Mouse (Mus musculus): Measurements from ENCODE around the gene Dapp1. TPM values are rescaled to one million over a fixed set of nuclear protein-coding genes. Genes with fewer than 3 reads are reported as not detected.
A peak's percentile ranks its signal among the peaks of the same experiment; 100 is the strongest.

The Dapp1 gene
- total and polyA plus RNA-seq, 3 experiments = 53.5 to 63.6 (median 62.8) TPM

DNA sequence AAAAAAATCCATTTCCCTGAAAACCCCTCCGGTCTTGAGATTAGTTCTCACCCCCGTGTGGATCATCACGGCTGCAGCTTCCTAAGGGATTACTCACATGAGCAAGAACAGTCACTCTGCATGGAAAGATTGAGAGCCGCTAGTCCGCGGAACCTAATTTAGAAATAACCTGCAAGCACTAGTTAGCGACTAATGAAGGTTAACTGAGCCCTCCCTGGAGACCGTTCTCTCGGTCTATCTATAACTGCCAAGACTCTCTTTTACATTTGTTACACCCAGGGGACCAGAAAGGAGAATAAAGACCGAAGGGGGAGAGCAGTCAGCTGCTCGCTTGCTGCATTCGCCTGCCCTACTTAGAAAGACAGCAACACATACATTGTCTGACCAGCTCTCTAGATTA, 35.5 kb upstream of the Dapp1 start (continued):
- peak; percentile 88 for TF ChIP-seq MYC (IDR thresholded peaks at IDR 0.05; ENCODE audit: low read depth, low read length)
- no peak for TF ChIP-seq CTCF (conservative IDR thresholded peaks at IDR 0.05 in 1 of 2, IDR thresholded peaks at IDR 0.05 in 1 of 2; ENCODE audit: low read depth in 2 of 2, low read length in 2 of 2)
- peak; percentile 95 for TF ChIP-seq EP300 (IDR thresholded peaks at IDR 0.05; ENCODE audit: low read length)
- no peak for TF ChIP-seq MAX (IDR thresholded peaks at IDR 0.05; ENCODE audit: low read length)
- peak; percentile 1; the same call in 1 of the 2 replicates for TF ChIP-seq USF1 (IDR thresholded peaks at IDR 0.05; ENCODE audit: low read depth, low read length)
- TF ChIP-seq ZC3H11A (IDR thresholded peaks at IDR 0.05; ENCODE audit: low read depth, low read length) = 0 out of 2 replicates have a peak, but pooled peaks have one; percentile 5
- TF ChIP-seq MAFK (IDR thresholded peaks at IDR 0.05; ENCODE audit: insufficient replicate concordance, low read length) = peak; percentile 82
- TF ChIP-seq KAT2A (IDR thresholded peaks at IDR 0.05; ENCODE audit: insufficient replicate concordance, low read length) = peak; percentile 84
- no peak; the same call in 1 of the 2 replicates for TF ChIP-seq ZNF384 (IDR thresholded peaks at IDR 0.05; ENCODE audit: low read depth, low read length)
- no peak for TF ChIP-seq GABPA (IDR thresholded peaks at IDR 0.05; ENCODE audit: insufficient replicate concordance, low read depth, low read length)
- TF ChIP-seq HCFC1 (IDR thresholded peaks at IDR 0.05; ENCODE audit: low read depth, low read length) = peak; percentile 54
- TF ChIP-seq JUND (conservative IDR thresholded peaks at IDR 0.05; ENCODE audit: low read depth, low read length) = peak; percentile 87
- peak; percentile 98 for TF ChIP-seq ETS1 (conservative IDR thresholded peaks at IDR 0.05; ENCODE audit: low read depth, low read length)
- TF ChIP-seq TCF12 (IDR thresholded peaks at IDR 0.05; ENCODE audit: low read depth, low read length) = peak; percentile 89

DNA sequence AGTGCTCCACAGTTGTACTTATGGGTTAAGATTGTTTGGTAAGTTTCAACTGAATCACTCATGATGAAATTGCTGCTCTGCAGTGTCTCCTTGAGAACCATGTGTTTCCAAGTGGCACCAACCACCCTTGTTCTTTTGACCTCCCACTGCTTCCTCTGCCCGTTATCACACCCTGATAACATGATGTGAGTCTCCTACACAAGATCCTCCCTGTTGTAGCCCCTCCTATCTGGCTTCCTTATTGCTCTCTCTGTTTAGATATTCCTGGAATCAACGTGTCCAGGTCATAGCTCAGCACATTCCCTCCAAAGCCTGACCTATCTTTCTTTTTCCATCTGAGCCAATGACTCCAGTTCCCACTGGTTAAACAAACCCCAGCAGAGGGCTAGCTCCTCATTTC, 33.4 kb upstream of the Dapp1 start:
- TF ChIP-seq TBP (conservative IDR thresholded peaks at IDR 0.05; ENCODE audit: low read depth, low read length) (no peak), MXI1 (IDR thresholded peaks at IDR 0.05; ENCODE audit: low read depth, low read length) (no peak), RAD21 (IDR thresholded peaks at IDR 0.05; ENCODE audit: low read depth, low read length) (no peak), JUND (conservative IDR thresholded peaks at IDR 0.05; ENCODE audit: low read depth, low read length) (no peak), NELFE (IDR thresholded peaks at IDR 0.05; ENCODE audit: low read depth, low read length) (no peak), SMC3 (IDR thresholded peaks at IDR 0.05; ENCODE audit: low read depth, low read length) (no peak), BHLHE40 (IDR thresholded peaks at IDR 0.05; ENCODE audit: low read depth, low read length) (no peak), GABPA (IDR thresholded peaks at IDR 0.05; ENCODE audit: insufficient replicate concordance, low read depth, low read length) (no peak), CHD2 (IDR thresholded peaks at IDR 0.05; ENCODE audit: low read length) (no peak), POLR2A (IDR thresholded peaks at IDR 0.05; ENCODE audit: low read depth, low read length) (no peak), E2F4 (IDR thresholded peaks at IDR 0.05; ENCODE audit: insufficient replicate concordance, low read depth, low read length) (no peak), POLR2AphosphoS2 (IDR thresholded peaks at IDR 0.05; ENCODE audit: low read depth, low read length) (no peak), ELF1 (IDR thresholded peaks at IDR 0.05; ENCODE audit: low read depth, low read length) (no peak), USF2 (conservative IDR thresholded peaks at IDR 0.05; ENCODE audit: low read depth, low read length) (no peak), USF1 (IDR thresholded peaks at IDR 0.05; ENCODE audit: low read depth, low read length) (no peak), TCF12 (IDR thresholded peaks at IDR 0.05; ENCODE audit: low read depth, low read length) (no peak), RCOR1 (conservative IDR thresholded peaks at IDR 0.05; ENCODE audit: low read depth, low read length) (no peak), KAT2A (IDR thresholded peaks at IDR 0.05; ENCODE audit: insufficient replicate concordance, low read length) (no peak)
- Histone ChIP-seq H3K9ac (ENCODE audit: insufficient read depth, low read depth) (no peak overlapping the region), H3K4me3 (replicated peaks in 1 of 3; ENCODE audit: low read depth in 2 of 3, low read length in 2 of 3, poor library complexity in 1 of 3) (no peak overlapping the region), H3K27ac (ENCODE audit: insufficient read depth, low read depth) (no peak overlapping the region), H3K4me2 (ENCODE audit: insufficient read depth, low read depth, poor library complexity, severe bottlenecking) (no peak overlapping the region), H3K4me1 (ENCODE audit: control insufficient read depth in 1 of 2, insufficient read depth in 2 of 2) (peaks cover 12 to 34% of the 10 kb centered on the region in 2 experiments), H3K27me3 (replicated peaks) (peaks cover 2% of the 10 kb centered on the region), H3K36me3 (replicated peaks in 1 of 2; ENCODE audit: control insufficient read depth in 1 of 2, insufficient read depth in 1 of 2, low read length in 1 of 2) (no peaks in the 10 kb centered on the region), H3K79me2 (replicated peaks; ENCODE audit: control insufficient read depth, extremely low read depth, insufficient read depth, poor library complexity, severe bottlenecking) (no peaks in the 10 kb centered on the region), H3K9me3 (replicated peaks; ENCODE audit: low read length) (peaks cover 31% of the 10 kb centered on the region)
- dilution Hi-C loops (cut with MboI; ENCODE audit: extremely low pct_ligation_motif_present, extremely low pct_unique_long_range_greater_than_20kb, low sequenced_read_pairs) = no loop called here
- no peak for DNase-seq (ENCODE audit: extremely low read depth)
- in situ Hi-C loops (cut with MboI; ENCODE audit: low pct_ligation_motif_present, low pct_unique_long_range_greater_than_20kb, low sequenced_read_pairs) = no loop called here

All from CH12.LX (cell line).